Mouse (Mus musculus) heart, embryonic 10.5 days (tissue): ENCODE data around the gene Lama5. TPM values are rescaled to one million over a fixed set of nuclear protein-coding genes. Genes with fewer than 3 reads are reported as not detected.
"Not testable (repeated sequence)": the region's sequence is repeated elsewhere in the genome, so short reads cannot be mapped to it uniquely, and the experiment has no call there.

ENCODE experiments used
- DNase-seq: peaks from one replicate; pipeline ENCODE4 v3.0.0-alpha.2; 2017; ENCODE audit warnings: low spot score
- H3K27ac ChIP-seq: fragments of 300-500 bp; sonication (generic); 2 replicates; pipeline ENCODE4 v1.5.1; 2016; ENCODE audit warnings: mild to moderate bottlenecking
- H3K27me3 ChIP-seq: fragments of 300-500 bp; sonication (generic); 2 replicates; pipeline ENCODE4 v1.6.1; 2016; ENCODE audit warnings: mild to moderate bottlenecking; ENCODE audit not compliant: poor library complexity, insufficient read depth, severe bottlenecking
- H3K36me3 ChIP-seq: fragments of 300-500 bp; sonication (generic); 2 replicates; pipeline ENCODE4 v1.6.1; 2016; ENCODE audit warnings: mild to moderate bottlenecking, moderate library complexity
- H3K4me1 ChIP-seq: fragments of 300-500 bp; sonication (generic); 2 replicates; pipeline ENCODE4 v1.6.1; 2016; ENCODE audit warnings: mild to moderate bottlenecking
- H3K4me3 ChIP-seq: fragments of 300-500 bp; sonication (generic); 2 replicates; pipeline ENCODE4 v1.5.1; 2016; ENCODE audit warnings: mild to moderate bottlenecking, moderate library complexity
- H3K9me3 ChIP-seq: fragments of 300-500 bp; sonication (generic); 2 replicates; pipeline ENCODE4 v1.6.1; 2016; ENCODE audit warnings: mild to moderate bottlenecking, moderate library complexity
- WGBS: fragments of 180-500 bp; shearing (Covaris S2); methylation state at CpG from one replicate; pipeline ENCODE4 v1.1.7; 2016; 5-methylcytosine and 5-hydroxymethylcytosine counted together
- polyA plus RNA-seq: library from polyadenylated mRNA; unstranded; fragments of >200 nt; fragmentation: Nextera tagmentation; extraction: Ambion mirVana; gene quantifications from 2 replicates; pipeline ENCODE4 v1.2.1, GENCODE M21; 2016

Gene Lama5
- polyA plus RNA-seq, 1 experiment from 2014 or later = 30.8 TPM

DNA sequence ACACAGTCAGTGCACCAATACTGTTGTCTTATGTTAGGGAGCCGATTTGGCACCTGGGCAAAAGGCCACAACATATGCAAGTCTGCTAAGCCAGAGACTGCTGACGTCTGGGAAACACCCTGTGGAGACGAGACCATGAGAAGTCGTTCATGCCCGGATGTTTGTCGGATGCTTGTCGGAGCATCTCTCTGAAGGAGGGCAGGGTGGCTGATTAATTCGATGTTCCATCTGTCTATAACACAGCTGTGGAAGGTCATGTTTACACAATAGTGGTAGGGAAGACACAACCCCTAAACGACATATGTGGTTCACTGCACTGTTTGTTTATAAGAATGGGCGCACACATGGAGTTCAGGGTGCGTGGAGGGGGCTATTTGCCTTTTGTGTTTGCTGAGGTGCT lies 25.0 kb downstream of the Lama5 start:
- no peak overlapping the region for H3K27ac ChIP-seq
- H3K27me3 ChIP-seq = no peaks in the 10 kb centered on the region
- 84% methylated on average over 11 of the region's 11 CpGs for WGBS
- H3K9me3 ChIP-seq = no peaks in the 10 kb centered on the region
- H3K4me1 ChIP-seq = peaks cover 30% of the 10 kb centered on the region
- DNase-seq = no peak
- no peak overlapping the region for H3K4me3 ChIP-seq
- H3K36me3 ChIP-seq = peaks cover 57% of the 10 kb centered on the region

DNA sequence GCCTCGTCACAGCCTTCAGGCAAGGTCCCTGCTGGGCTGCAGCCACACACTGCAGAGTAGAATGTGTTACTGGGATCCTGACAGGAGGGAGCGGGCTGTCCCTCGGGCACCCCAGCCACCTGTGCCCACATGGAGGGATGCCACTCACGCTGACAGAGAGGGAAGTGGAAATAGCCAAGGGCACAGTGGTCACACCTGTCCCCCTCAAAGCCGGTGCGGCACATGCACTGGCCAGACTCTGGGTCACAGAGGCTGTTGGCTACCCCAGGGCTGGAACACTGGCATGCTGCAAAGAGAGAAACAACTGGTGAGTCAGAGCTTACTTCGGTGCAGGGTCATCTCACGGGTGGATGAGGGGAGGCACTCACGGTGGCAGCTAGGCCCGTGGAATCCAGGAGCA lies 26.9 kb downstream of the Lama5 start:
- Histone ChIP-seq H3K27me3 (no peaks in the 10 kb centered on the region), H3K36me3 (peaks cover 76% of the 10 kb centered on the region), H3K4me1 (peaks cover 21% of the 10 kb centered on the region; the same call in 1 of the 2 replicates), H3K4me3 (no peak overlapping the region), H3K27ac (no peak overlapping the region), H3K9me3 (no peaks in the 10 kb centered on the region)
- WGBS = 83% methylated on average over 10 of the region's 10 CpGs
- no peak for DNase-seq

DNA sequence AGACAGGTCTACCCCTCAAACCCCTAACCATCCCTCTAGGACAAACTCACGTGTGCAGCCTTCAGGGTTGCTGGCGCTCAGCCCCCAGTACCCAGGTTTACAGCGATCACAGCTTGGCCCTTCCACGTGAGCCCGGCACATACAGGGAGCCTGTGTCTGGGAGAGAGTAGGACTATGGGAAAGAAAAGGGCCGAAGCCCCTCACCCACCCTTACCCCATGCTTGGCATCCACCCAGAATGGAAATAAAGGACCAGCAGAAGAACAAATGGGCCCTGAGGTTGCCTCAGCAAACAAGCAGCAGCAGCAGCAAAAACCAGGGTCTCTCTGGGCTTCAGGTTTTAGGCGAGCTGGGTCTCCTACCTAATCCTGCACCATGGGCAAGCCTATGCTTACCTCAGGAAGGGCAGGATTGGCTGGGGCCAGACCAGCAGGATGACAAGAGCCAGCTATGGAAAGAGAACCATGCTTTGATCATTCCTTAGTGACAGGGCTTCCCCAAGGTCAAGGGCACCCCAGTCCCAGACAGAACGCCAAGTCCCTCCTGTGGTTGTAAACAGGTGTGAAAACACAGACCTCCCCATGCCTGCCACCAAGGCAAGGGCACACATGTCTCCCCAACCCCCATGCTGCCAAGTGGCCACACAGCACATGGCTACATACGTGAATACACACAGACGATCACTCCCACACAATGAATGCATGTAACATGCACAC lies 28.2 kb downstream of the Lama5 start:
- Histone ChIP-seq H3K9me3 (no peaks in the 10 kb centered on the region), H3K4me3 (no peak overlapping the region), H3K27me3 (no peaks in the 10 kb centered on the region), H3K27ac (no peak overlapping the region), H3K4me1 (peaks cover 24% of the 10 kb centered on the region; the same call in 1 of the 2 replicates), H3K36me3 (peaks cover 82% of the 10 kb centered on the region)
- no peak for DNase-seq
- WGBS = 79% methylated on average over 10 of the region's 10 CpGs

DNA sequence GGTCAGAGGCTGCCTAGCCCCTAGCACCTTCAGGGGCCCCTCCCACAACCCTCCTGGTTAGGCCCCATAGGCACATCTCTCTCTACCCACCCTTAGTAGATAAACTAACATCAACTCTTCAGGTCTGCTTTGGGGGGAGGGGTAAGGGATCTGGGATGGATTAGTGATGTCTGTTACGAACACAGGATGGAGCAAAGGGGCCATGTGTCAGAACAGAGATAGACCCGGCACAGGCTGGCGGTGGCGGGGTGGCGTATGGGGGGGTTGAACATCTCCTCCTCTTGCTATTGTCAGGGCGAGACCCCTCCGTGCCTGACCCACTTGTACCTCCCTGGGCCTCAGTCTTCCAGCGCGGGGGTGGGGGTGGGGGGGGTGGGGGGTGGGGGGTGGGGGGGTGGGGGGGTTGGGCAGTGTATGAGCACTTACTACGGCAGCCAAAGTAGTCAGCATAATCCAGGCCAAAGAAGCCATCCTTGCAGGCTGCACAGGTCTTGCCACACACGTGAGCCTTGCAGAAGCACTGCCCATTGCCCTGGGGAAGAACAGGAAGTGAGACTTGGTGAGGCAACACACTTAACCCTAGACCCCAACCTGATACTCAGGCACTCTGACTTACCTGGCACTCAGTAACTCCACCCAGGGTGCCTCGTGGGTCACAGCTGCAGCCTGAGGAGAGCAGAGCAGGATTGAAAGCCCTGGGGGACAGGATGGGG lies 28.9 kb downstream of the Lama5 start:
- no peak overlapping the region for H3K4me3 ChIP-seq
- H3K36me3 ChIP-seq = peaks cover 82% of the 10 kb centered on the region
- peaks cover 27% of the 10 kb centered on the region; the same call in 1 of the 2 replicates for H3K4me1 ChIP-seq
- no peaks in the 10 kb centered on the region for H3K9me3 ChIP-seq
- DNase-seq = no peak
- WGBS = 69% methylated on average over 10 of the region's 12 CpGs
- H3K27ac ChIP-seq = no peak overlapping the region
- no peaks in the 10 kb centered on the region for H3K27me3 ChIP-seq

DNA sequence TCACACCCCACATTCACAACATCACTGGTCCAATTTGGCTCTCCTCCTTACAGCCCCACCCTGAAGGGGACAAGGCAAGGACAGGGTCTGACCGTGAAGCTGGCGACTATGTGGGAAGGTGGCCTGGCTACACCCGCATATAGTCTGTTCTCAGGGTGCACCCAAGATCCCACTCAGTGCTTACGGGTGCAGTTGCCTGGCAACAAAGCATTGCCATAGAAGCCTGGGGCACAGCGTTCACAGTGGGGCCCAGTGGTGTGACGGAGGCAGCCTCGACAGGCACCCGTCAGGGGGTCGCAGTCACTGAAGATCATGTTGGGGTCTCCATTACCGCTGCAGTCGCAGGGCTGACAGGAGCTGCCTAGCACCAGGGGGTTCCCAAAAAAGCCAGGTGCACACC lies 38.3 kb downstream of the Lama5 start:
- DNase-seq = no peak
- 93% methylated on average over 11 of the region's 11 CpGs for WGBS
- no peaks in the 10 kb centered on the region for H3K9me3 ChIP-seq
- no peak overlapping the region for H3K27ac ChIP-seq
- peaks cover 95% of the 10 kb centered on the region for H3K36me3 ChIP-seq
- peaks cover 13% of the 10 kb centered on the region; the same call in 1 of the 2 replicates for H3K4me1 ChIP-seq
- no peaks in the 10 kb centered on the region for H3K27me3 ChIP-seq
- H3K4me3 ChIP-seq = no peak overlapping the region

DNA sequence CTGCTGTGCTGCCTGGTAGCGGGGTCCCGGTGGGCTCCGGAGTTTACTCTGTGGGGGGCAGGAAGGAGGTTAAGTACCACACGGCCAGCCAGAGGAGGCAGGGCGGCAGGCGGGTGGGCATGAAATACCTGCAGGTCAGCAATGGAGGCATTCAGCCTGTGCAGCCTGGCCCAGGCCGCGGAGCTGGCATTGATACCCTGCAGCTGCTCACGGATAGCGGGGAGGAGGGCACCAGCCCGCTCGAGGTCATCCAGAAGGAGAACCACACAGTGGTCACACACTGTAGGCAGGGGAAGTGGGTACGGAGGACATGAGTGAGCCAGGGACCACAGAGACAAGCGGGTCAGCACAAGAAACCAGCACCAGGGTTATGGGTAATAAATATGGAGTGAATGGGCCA lies 40.0 kb downstream of the Lama5 start:
- no peak overlapping the region for H3K27ac ChIP-seq
- H3K9me3 ChIP-seq = no peaks in the 10 kb centered on the region
- no peaks in the 10 kb centered on the region for H3K4me1 ChIP-seq
- no peaks in the 10 kb centered on the region for H3K27me3 ChIP-seq
- 88% methylated on average over 14 of the region's 14 CpGs for WGBS
- DNase-seq = no peak
- peaks cover 95% of the 10 kb centered on the region for H3K36me3 ChIP-seq
- H3K4me3 ChIP-seq = no peak overlapping the region

DNA sequence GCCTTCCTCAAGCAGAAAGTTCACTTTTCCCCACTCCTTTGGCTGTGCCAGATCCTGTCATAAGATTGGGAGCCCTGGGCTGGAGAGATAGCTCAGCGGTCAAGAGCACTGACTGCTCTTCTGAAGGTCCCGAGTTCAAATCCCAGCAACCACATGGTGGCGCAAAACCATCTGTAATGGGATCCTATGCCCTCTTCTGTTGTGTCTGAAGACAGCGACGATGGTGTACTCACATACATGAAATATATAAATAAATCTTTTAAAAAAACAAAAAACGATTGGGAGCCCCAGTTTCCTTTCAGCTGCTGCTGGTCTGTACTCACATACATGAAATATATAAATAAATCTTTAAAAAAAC lies 40.9 kb downstream of the Lama5 start:
- H3K36me3 ChIP-seq = peaks cover 95% of the 10 kb centered on the region
- H3K27ac ChIP-seq = no peak overlapping the region
- H3K9me3 ChIP-seq = no peaks in the 10 kb centered on the region
- no peaks in the 10 kb centered on the region for H3K27me3 ChIP-seq
- no peaks in the 10 kb centered on the region for H3K4me1 ChIP-seq
- WGBS = 85% methylated on average over 6 of the region's 6 CpGs
- H3K4me3 ChIP-seq = no peak overlapping the region
- no peak for DNase-seq

DNA sequence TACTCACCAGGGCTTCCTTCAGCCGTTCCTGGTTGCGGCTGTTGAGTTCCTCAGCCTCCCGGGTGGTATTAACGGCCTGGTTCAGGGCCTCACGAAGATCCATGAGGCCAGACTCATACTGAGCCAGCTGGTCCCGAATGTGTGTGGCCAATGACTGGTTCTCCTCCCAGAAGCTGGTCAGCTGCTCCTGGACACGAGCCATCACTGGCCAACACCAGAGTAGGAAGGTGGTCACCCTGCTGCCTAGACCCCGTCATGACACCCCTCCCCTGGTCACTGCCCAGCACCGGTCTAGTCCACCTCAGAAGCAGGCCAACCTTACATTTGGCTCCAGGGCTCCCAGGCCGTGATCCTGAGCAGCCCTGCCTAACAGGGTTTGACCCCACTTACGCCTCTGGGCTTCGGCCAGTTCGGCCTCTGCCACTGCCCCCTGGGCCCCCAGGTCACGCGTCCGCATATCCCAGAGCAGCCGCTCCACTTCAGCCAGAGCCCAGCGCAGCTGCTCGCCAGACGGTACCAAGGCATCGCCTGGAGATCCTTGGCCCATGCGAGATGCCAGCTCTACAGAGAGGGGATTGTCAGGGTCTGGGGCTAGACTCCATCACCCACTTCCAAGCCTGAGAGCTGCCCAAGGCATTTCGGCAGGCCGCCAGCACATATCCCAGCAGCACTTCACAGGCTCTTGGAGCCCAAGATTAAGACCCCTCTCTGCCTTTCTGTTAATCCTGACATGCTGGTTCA lies 41.5 kb downstream of the Lama5 start:
- H3K27me3 ChIP-seq = no peaks in the 10 kb centered on the region
- H3K27ac ChIP-seq = no peak overlapping the region
- 91% methylated on average over 24 of the region's 24 CpGs for WGBS
- H3K36me3 ChIP-seq = peaks cover 96% of the 10 kb centered on the region
- no peaks in the 10 kb centered on the region for H3K9me3 ChIP-seq
- H3K4me1 ChIP-seq = no peaks in the 10 kb centered on the region
- DNase-seq = no peak
- no peak overlapping the region for H3K4me3 ChIP-seq

DNA sequence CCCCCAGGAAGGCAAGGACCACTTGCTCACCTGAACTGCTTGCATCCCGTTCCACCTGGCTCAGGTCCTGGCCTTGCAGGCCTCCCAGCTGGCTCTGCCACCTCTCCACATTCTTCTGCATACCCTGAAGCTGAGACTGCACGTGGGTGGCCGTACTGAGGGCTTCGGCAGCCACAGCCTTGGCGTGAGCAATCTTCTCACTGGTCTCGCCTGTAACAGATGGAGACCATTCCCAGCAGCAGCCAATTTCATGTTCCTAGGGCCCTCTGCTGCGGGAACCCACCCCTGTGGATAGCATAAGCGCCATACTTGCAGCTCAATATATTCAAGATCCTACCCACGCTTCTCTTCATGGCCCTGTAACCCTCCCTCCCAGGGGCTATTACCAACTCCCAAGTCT lies 44.1 kb downstream of the Lama5 start:
- 88% methylated on average over 9 of the region's 9 CpGs for WGBS
- no peaks in the 10 kb centered on the region for H3K9me3 ChIP-seq
- no peak overlapping the region for H3K4me3 ChIP-seq
- H3K27me3 ChIP-seq = no peaks in the 10 kb centered on the region
- peaks cover 97% of the 10 kb centered on the region for H3K36me3 ChIP-seq
- no peak overlapping the region for H3K27ac ChIP-seq
- H3K4me1 ChIP-seq = no peaks in the 10 kb centered on the region; the same call in 1 of the 2 replicates
- DNase-seq = no peak

DNA sequence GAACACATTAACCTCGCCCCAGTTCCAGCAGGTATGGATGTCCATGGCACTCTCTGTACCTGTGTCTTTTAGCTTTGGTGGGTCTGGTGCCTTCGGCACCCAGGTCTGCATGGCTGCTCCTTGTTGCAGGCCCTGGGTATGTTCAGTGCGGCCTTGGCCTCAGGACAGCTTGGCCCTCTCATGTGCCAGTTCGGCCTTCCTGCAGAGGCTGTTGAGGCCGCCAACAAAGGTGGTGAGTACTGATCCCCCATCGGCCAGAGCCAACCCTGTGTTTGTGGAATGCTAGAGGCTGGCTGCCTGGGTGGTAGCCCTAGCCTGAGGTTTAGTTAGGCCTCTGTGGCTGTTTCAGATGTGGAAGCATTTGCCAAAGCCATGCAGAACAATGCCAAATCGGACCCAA lies 49.9 kb downstream of the Lama5 start:
- Histone ChIP-seq H3K4me1 (peaks cover 17% of the 10 kb centered on the region), H3K9me3 (no peaks in the 10 kb centered on the region), H3K27me3 (no peaks in the 10 kb centered on the region), H3K36me3 (peaks cover 78% of the 10 kb centered on the region), H3K27ac (no peak overlapping the region), H3K4me3 (no peak overlapping the region)
- WGBS = 94% methylated on average over 7 of the region's 7 CpGs
- DNase-seq = no peak

DNA sequence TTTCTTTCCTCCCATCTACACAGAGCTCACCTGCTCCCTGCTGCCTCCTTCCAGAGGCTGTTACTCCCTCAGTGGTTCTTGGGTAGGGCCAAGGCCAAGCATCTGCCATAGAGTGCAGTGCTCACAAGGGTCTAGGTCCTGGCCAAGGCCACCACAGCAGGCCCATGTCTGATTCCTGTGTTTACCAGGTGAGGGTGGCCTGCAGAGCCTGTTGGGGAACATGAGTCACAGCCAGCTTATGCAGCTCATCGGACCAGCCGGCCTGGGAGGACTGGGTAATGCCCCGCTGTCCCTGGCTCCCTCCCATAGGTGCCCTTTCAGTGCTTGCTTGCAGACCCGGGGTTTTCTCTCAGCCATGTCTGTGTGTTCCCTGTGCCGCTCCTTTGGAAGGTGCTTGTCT lies 51.5 kb downstream of the Lama5 start:
- no peak overlapping the region for H3K27ac ChIP-seq
- no peak for DNase-seq
- H3K4me3 ChIP-seq = no peak overlapping the region
- H3K27me3 ChIP-seq = no peaks in the 10 kb centered on the region
- H3K9me3 ChIP-seq = no peaks in the 10 kb centered on the region
- H3K4me1 ChIP-seq = peaks cover 19% of the 10 kb centered on the region
- 97% methylated on average over 5 of the region's 5 CpGs for WGBS
- peaks cover 62% of the 10 kb centered on the region for H3K36me3 ChIP-seq

DNA sequence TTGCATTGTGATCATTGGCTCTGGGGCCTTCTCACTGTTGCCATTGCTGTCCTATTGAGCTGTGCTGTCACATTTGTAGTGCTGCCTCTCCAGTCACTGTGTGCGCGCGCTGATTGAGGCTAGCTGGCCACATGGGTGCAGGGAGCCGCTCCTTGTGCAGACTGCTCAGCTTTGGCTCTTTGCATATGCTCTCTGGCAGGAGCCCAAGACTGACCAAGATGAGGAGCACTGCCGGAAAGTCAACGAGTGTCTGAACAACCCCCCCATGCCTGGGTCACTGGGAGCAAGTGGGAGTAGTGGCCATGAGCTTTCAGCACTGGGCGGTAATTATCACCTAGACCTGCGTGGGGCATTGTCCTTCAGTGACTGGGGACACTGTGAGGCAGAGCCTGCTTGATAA lies 51.9 kb downstream of the Lama5 start:
- Histone ChIP-seq H3K4me1 (peaks cover 19% of the 10 kb centered on the region), H3K36me3 (peaks cover 58% of the 10 kb centered on the region)
- WGBS = 90% methylated on average over 8 of the region's 8 CpGs
- H3K27ac ChIP-seq, H3K4me3 ChIP-seq, H3K9me3 ChIP-seq, H3K27me3 ChIP-seq, DNase-seq: not testable (repeated sequence)

DNA sequence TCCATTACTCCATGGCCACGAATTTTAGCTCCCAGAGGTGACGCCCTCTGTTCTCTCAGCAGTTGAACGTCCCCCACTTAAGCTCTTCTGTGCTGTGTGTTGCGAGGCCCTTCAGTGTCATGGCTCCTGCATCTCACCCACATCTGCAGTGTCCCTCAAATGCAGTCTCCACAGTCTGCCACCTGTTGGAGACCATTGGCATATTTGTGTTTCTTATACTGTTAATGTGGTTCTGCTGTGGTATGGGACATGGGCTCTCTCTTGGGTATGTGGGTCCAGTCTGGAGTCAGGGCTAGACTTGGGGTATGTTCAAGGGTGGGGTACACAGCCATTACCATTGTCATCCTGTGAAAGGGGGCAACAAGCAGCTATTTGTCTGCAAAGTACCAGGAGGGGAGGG lies 52.5 kb downstream of the Lama5 start:
- no peak for DNase-seq
- Histone ChIP-seq H3K27me3 (no peaks in the 10 kb centered on the region), H3K4me1 (peaks cover 19% of the 10 kb centered on the region), H3K36me3 (peaks cover 53% of the 10 kb centered on the region), H3K9me3 (no peaks in the 10 kb centered on the region), H3K27ac (no peak overlapping the region), H3K4me3 (peak overlapping the region; percentile 95)
- 70% methylated on average over 4 of the region's 4 CpGs for WGBS
